Mouse (Mus musculus) liver, adult 2 months (tissue): ENCODE data around the gene Eps8l2. TPM values are rescaled to one million over a fixed set of nuclear protein-coding genes. Genes with fewer than 3 reads are reported as not detected.

Source experiments
- DNase-seq: peaks from one replicate; pipeline ENCODE4 v3.0.0-alpha.2; 2011; ENCODE audit warnings: low read depth, low spot score; ENCODE audit errors: extremely low read depth
- H3K27ac ChIP-seq: fragments of 200-500 bp; replicated peaks from 2 replicates; pipeline ENCODE4 v1.5.1; 2012; ENCODE audit warnings: low read depth, mild to moderate bottlenecking, control low read depth, inconsistent platforms, low read length; ENCODE audit not compliant: insufficient read depth
- H3K27me3 ChIP-seq: fragments of 200-500 bp; 2 replicates; pipeline ENCODE4 v1.6.1; 2012; ENCODE audit warnings: mild to moderate bottlenecking, moderate library complexity, low read length, inconsistent platforms; ENCODE audit not compliant: control insufficient read depth, insufficient read depth
- H3K36me3 ChIP-seq: fragments of 200-500 bp; 2 replicates; pipeline ENCODE4 v1.6.1; 2012; ENCODE audit warnings: low read length, inconsistent platforms; ENCODE audit not compliant: control insufficient read depth, insufficient read depth
- H3K4me1 ChIP-seq: fragments of 200-500 bp; 2 replicates; pipeline ENCODE4 v1.6.1; 2011; ENCODE audit warnings: low read length; ENCODE audit not compliant: control insufficient read depth, insufficient read depth
- H3K4me3 ChIP-seq: fragments of 200-500 bp; 2 replicates; pipeline ENCODE4 v1.5.1; 2011; ENCODE audit warnings: low read depth, mild to moderate bottlenecking, control low read depth, low read length, moderate library complexity; ENCODE audit not compliant: insufficient read depth
- H3K79me2 ChIP-seq: fragments of 200-500 bp; 2 replicates; pipeline ENCODE4 v1.6.1; 2012; ENCODE audit warnings: inconsistent platforms, mild to moderate bottlenecking, low read length, moderate library complexity; ENCODE audit not compliant: control insufficient read depth, insufficient read depth
- H3K9ac ChIP-seq: fragments of 200-500 bp; 2 replicates; pipeline ENCODE4 v1.6.1; 2012; ENCODE audit warnings: low read depth, mild to moderate bottlenecking, control low read depth, inconsistent platforms, low read length
- CTCF ChIP-seq: fragments of 200-500 bp; IDR thresholded peaks from 2 replicates; pipeline ENCODE4 v1.5.1; 2011; ENCODE audit warnings: low read depth, low read length, control low read depth
- POLR2A ChIP-seq: fragments of 200-500 bp; IDR thresholded peaks from 2 replicates; pipeline ENCODE4 v1.6.1; 2011; ENCODE audit warnings: low read length, control low read depth; ENCODE audit not compliant: insufficient read depth; ENCODE audit errors: extremely low read depth
- WGBS: fragments of 180-500 bp; shearing (Covaris S2); methylation state at CpG from one replicate; pipeline ENCODE4 v1.1.7; 2018; 5-methylcytosine and 5-hydroxymethylcytosine counted together
- polyA plus RNA-seq: library from polyadenylated mRNA; depleted of rRNA; stranded (reverse); fragments of >200 nt; gene quantifications from 2 replicates; pipeline ENCODE4 v1.2.3, GENCODE M21; 2012; rRNA removed
- total RNA-seq: library from RNA; depleted of rRNA; stranded (reverse); fragments of >200 nt; gene quantifications from 2 replicates; pipeline ENCODE4 v1.2.3, GENCODE M21; 2014; rRNA removed

Gene Eps8l2
- total and polyA plus RNA-seq, 2 experiments: 17.4 to 117 TPM

DNA sequence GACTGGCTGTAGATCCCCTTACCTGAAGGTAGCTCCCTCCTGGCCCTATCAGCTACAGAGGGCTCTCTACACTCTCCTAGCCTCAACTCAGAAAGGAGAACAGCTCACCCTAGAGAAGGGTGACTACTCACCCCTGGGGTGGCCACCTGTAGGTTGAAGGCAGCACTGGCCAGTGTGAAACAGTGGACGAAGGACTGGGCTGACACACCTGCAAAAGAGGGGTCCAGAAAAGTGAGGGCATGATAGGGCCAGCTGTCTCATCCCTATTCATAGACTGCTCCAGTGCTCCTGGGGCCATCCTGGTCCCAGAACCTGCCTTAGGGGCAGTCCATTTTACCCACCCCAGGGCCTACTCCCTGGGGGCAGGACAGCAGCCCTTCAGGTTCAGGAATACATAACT lies 73.0 kb downstream of the Eps8l2 start:
- TF ChIP-seq POLR2A (no peak), CTCF (no peak)
- WGBS: 91% methylated on average over 1 of the region's 1 CpGs
- Histone ChIP-seq H3K4me3 (no peak overlapping the region), H3K27me3 (no peaks in the 10 kb centered on the region), H3K79me2 (peaks cover 5% of the 10 kb centered on the region; the same call in 1 of the 2 replicates), H3K4me1 (peaks cover 15% of the 10 kb centered on the region), H3K36me3 (no peaks in the 10 kb centered on the region), H3K27ac (no peak overlapping the region), H3K9ac (no peak overlapping the region)
- DNase-seq: no peak

Other genes starting within 250 kb of the Eps8l2 start
- gene Sigirr, start 238.3 kb upstream of the Eps8l2 start, total RNA-seq: 21.8 and 28.5 TPM in 2 replicates
- gene Sigirr, start 238.3 kb upstream of the Eps8l2 start, polyA plus RNA-seq: 42.4 and 42.5 TPM in 2 replicates
- not detected in 2 replicates for gene Ano9, start 221.1 kb upstream of the Eps8l2 start, total RNA-seq
- gene Ano9, start 221.1 kb upstream of the Eps8l2 start, polyA plus RNA-seq: 0.09 and 0.13 TPM in 2 replicates
- gene Ptdss2, start 216.5 kb upstream of the Eps8l2 start, total RNA-seq: 5.2 and 5.4 TPM in 2 replicates
- gene Ptdss2, start 216.5 kb upstream of the Eps8l2 start, polyA plus RNA-seq: 10.7 and 13.5 TPM in 2 replicates
- 106 and 108 TPM in 2 replicates for gene Rnh1, start 166.0 kb upstream of the Eps8l2 start, total RNA-seq
- gene Rnh1, start 166.0 kb upstream of the Eps8l2 start, polyA plus RNA-seq: 134 and 136 TPM in 2 replicates
- gene Hras, start 144.9 kb upstream of the Eps8l2 start, total RNA-seq: 37.6 and 53.8 TPM in 2 replicates
- gene Hras, start 144.9 kb upstream of the Eps8l2 start, polyA plus RNA-seq: 50.4 and 58.9 TPM in 2 replicates
- 1.8 and 2.1 TPM in 2 replicates for gene Lrrc56, start 144.7 kb upstream of the Eps8l2 start, total RNA-seq
- gene Lrrc56, start 144.7 kb upstream of the Eps8l2 start, polyA plus RNA-seq: 4.4 and 4.8 TPM in 2 replicates
- gene Lmntd2, start 124.8 kb upstream of the Eps8l2 start, total RNA-seq: 0.47 and 0.83 TPM in 2 replicates
- 1.4 and 2.2 TPM in 2 replicates for gene Lmntd2, start 124.8 kb upstream of the Eps8l2 start, polyA plus RNA-seq
- gene Rassf7, start 123.0 kb upstream of the Eps8l2 start, total RNA-seq: 21.6 and 22.5 TPM in 2 replicates
- gene Rassf7, start 123.0 kb upstream of the Eps8l2 start, polyA plus RNA-seq: 49.1 and 53.3 TPM in 2 replicates
- gene Phrf1, start 110.1 kb upstream of the Eps8l2 start, total RNA-seq: 8.1 and 12.6 TPM in 2 replicates
- gene Phrf1, start 110.1 kb upstream of the Eps8l2 start, polyA plus RNA-seq: 6.7 and 9.2 TPM in 2 replicates
- gene Irf7, start 72.4 kb upstream of the Eps8l2 start, total RNA-seq: 22.8 and 32.2 TPM in 2 replicates
- 42.4 and 102 TPM in 2 replicates for gene Irf7, start 72.4 kb upstream of the Eps8l2 start, polyA plus RNA-seq
- 18.5 and 40.3 TPM in 2 replicates for gene Cdhr5, start 62.1 kb upstream of the Eps8l2 start, total RNA-seq
- gene Cdhr5, start 62.1 kb upstream of the Eps8l2 start, polyA plus RNA-seq: 31.2 and 31.7 TPM in 2 replicates
- not detected in 2 replicates for gene Sct, start 59.7 kb upstream of the Eps8l2 start, total RNA-seq
- not detected in 2 replicates for gene Sct, start 59.7 kb upstream of the Eps8l2 start, polyA plus RNA-seq
- not detected in 2 replicates for gene Drd4, start 46.9 kb upstream of the Eps8l2 start, total RNA-seq
- not detected in 2 replicates for gene Drd4, start 46.9 kb upstream of the Eps8l2 start, polyA plus RNA-seq
- gene Deaf1, start 11.2 kb upstream of the Eps8l2 start, total RNA-seq: 3.1 and 5.8 TPM in 2 replicates
- 6.9 and 7.8 TPM in 2 replicates for gene Deaf1, start 11.2 kb upstream of the Eps8l2 start, polyA plus RNA-seq
- gene Tmem80, start 11.1 kb upstream of the Eps8l2 start, total RNA-seq: 8.9 and 10.3 TPM in 2 replicates
- gene Tmem80, start 11.1 kb upstream of the Eps8l2 start, polyA plus RNA-seq: 14.3 and 20.9 TPM in 2 replicates
- 160 and 195 TPM in 2 replicates for gene Taldo1, start 53.3 kb downstream of the Eps8l2 start, total RNA-seq
- 125 and 166 TPM in 2 replicates for gene Taldo1, start 53.3 kb downstream of the Eps8l2 start, polyA plus RNA-seq
- gene Gatd1, start 75.3 kb downstream of the Eps8l2 start, total RNA-seq: 15.1 and 23.5 TPM in 2 replicates
- gene Gatd1, start 75.3 kb downstream of the Eps8l2 start, polyA plus RNA-seq: 34.9 and 36.2 TPM in 2 replicates
- gene Cend1, start 90.6 kb downstream of the Eps8l2 start, total RNA-seq: 0.13 TPM in 1 of 2 replicates, not detected in the other
- 0.09 and 0.10 TPM in 2 replicates for gene Cend1, start 90.6 kb downstream of the Eps8l2 start, polyA plus RNA-seq
- 26.1 and 40.7 TPM in 2 replicates for gene Slc25a22, start 99.0 kb downstream of the Eps8l2 start, total RNA-seq
- 315 and 345 TPM in 2 replicates for gene Slc25a22, start 99.0 kb downstream of the Eps8l2 start, polyA plus RNA-seq
- 0.37 and 0.94 TPM in 2 replicates for gene Pidd1, start 105.1 kb downstream of the Eps8l2 start, total RNA-seq
- gene Pidd1, start 105.1 kb downstream of the Eps8l2 start, polyA plus RNA-seq: 3.8 and 4.7 TPM in 2 replicates
- gene Rplp2, start 108.5 kb downstream of the Eps8l2 start, total RNA-seq: 255 and 308 TPM in 2 replicates
- 265 and 286 TPM in 2 replicates for gene Rplp2, start 108.5 kb downstream of the Eps8l2 start, polyA plus RNA-seq
- 22.6 and 31.7 TPM in 2 replicates for gene Pnpla2, start 116.3 kb downstream of the Eps8l2 start, total RNA-seq
- 83.7 and 84.8 TPM in 2 replicates for gene Pnpla2, start 116.3 kb downstream of the Eps8l2 start, polyA plus RNA-seq
- 3.7 and 4.3 TPM in 2 replicates for gene Cracr2b, start 122.2 kb downstream of the Eps8l2 start, total RNA-seq
- 4.7 and 8.7 TPM in 2 replicates for gene Cracr2b, start 122.2 kb downstream of the Eps8l2 start, polyA plus RNA-seq
- gene Cd151, start 128.5 kb downstream of the Eps8l2 start, total RNA-seq: 51.9 and 52.7 TPM in 2 replicates
- 92.8 and 103 TPM in 2 replicates for gene Cd151, start 128.5 kb downstream of the Eps8l2 start, polyA plus RNA-seq
- gene Polr2l, start 136.3 kb downstream of the Eps8l2 start, total RNA-seq: 41.1 and 43.3 TPM in 2 replicates
- gene Polr2l, start 136.3 kb downstream of the Eps8l2 start, polyA plus RNA-seq: 42.8 and 45.7 TPM in 2 replicates
- gene Tspan4, start 136.4 kb downstream of the Eps8l2 start, total RNA-seq: 66.9 and 67.1 TPM in 2 replicates
- gene Tspan4, start 136.4 kb downstream of the Eps8l2 start, polyA plus RNA-seq: 78.1 and 135 TPM in 2 replicates
- 24.2 and 30.6 TPM in 2 replicates for gene Chid1, start 201.0 kb downstream of the Eps8l2 start, total RNA-seq
- gene Chid1, start 201.0 kb downstream of the Eps8l2 start, polyA plus RNA-seq: 32.6 and 45.1 TPM in 2 replicates
- gene Ap2a2, start 223.3 kb downstream of the Eps8l2 start, total RNA-seq: 42.2 and 54.0 TPM in 2 replicates
- 37.9 and 38.1 TPM in 2 replicates for gene Ap2a2, start 223.3 kb downstream of the Eps8l2 start, polyA plus RNA-seq